Mouse (Mus musculus): ENCODE data around the gene Golga5. TPM values are rescaled to one million over a fixed set of nuclear protein-coding genes. Genes with fewer than 3 reads are reported as not detected.

The Golga5 gene
- polyA plus RNA-seq, 1 experiment from 2014 or later = 14.6 TPM

- Histone ChIP-seq H3K36me3 (ENCODE audit: control insufficient read depth, insufficient read depth) (no peaks in the 10 kb centered on the region), H3K27me3 (ENCODE audit: control insufficient read depth, insufficient read depth, low read depth, low read length) (no peaks in the 10 kb centered on the region), H3K27ac (ENCODE audit: low read length) (no peak overlapping the region), H3K4me3 (ENCODE audit: low read depth, low read length) (no peak overlapping the region), H3K9me3 (replicated peaks; ENCODE audit: control insufficient read depth, low read length) (no peaks in the 10 kb centered on the region), H3K9ac (ENCODE audit: low read depth, low read length) (no peak overlapping the region), H3K4me2 (ENCODE audit: low read depth, low read length) (no peak overlapping the region), H3K4me1 (ENCODE audit: control insufficient read depth, low read depth, low read length) (no peaks in the 10 kb centered on the region)
- 56% methylated on average over 8 of the region's 8 CpGs for WGBS (ENCODE audit: insufficient replicate concordance)
- no peak for ATAC-seq (ENCODE audit: low read depth)
Observed at GRCm38 (mm10) chr12:102540278-102540677, 71.3 kb downstream of the Golga5 start.

GRCm38 (mm10) chr12:102541168-102541567 lies 72.2 kb downstream of the Golga5 start:
- Histone ChIP-seq H3K4me3 (ENCODE audit: low read depth, low read length) (no peak overlapping the region), H3K27me3 (ENCODE audit: control insufficient read depth, insufficient read depth, low read depth, low read length) (no peaks in the 10 kb centered on the region), H3K36me3 (ENCODE audit: control insufficient read depth, insufficient read depth) (no peaks in the 10 kb centered on the region), H3K9me3 (replicated peaks; ENCODE audit: control insufficient read depth, low read length) (no peaks in the 10 kb centered on the region), H3K9ac (ENCODE audit: low read depth, low read length) (no peak overlapping the region), H3K4me1 (ENCODE audit: control insufficient read depth, low read depth, low read length) (no peaks in the 10 kb centered on the region), H3K4me2 (ENCODE audit: low read depth, low read length) (no peak overlapping the region), H3K27ac (ENCODE audit: low read length) (no peak overlapping the region)
- ATAC-seq (ENCODE audit: low read depth) = no peak
- WGBS (ENCODE audit: insufficient replicate concordance) = 88% methylated on average over 7 of the region's 7 CpGs

- no peaks in the 10 kb centered on the region; the same call in 1 of the 2 replicates for H3K4me1 ChIP-seq (ENCODE audit: control insufficient read depth, low read depth, low read length)
- no peaks in the 10 kb centered on the region for H3K9me3 ChIP-seq (replicated peaks; ENCODE audit: control insufficient read depth, low read length)
- no peak overlapping the region for H3K4me2 ChIP-seq (ENCODE audit: low read depth, low read length)
- H3K9ac ChIP-seq (ENCODE audit: low read depth, low read length) = no peak overlapping the region
- no peaks in the 10 kb centered on the region for H3K27me3 ChIP-seq (ENCODE audit: control insufficient read depth, insufficient read depth, low read depth, low read length)
- 50% methylated on average over 6 of the region's 6 CpGs for WGBS (ENCODE audit: insufficient replicate concordance)
- ATAC-seq (ENCODE audit: low read depth) = no peak
- H3K36me3 ChIP-seq (ENCODE audit: control insufficient read depth, insufficient read depth) = no peaks in the 10 kb centered on the region
- no peak overlapping the region for H3K4me3 ChIP-seq (ENCODE audit: low read depth, low read length)
- H3K27ac ChIP-seq (ENCODE audit: low read length) = no peak overlapping the region
Observed at GRCm38 (mm10) chr12:102545122-102545521, 76.2 kb downstream of the Golga5 start.

Other genes starting within 250 kb of the Golga5 start
- 7.2 and 9.2 TPM in 2 replicates for gene Rin3, start 186.1 kb upstream of the Golga5 start, polyA plus RNA-seq (2015; fragmentation: Nextera tagmentation; extraction: Ambion mirVana)
- gene Lgmn, start 29.3 kb upstream of the Golga5 start, polyA plus RNA-seq (2015; fragmentation: Nextera tagmentation; extraction: Ambion mirVana) = 85.1 and 85.2 TPM in 2 replicates
- gene Chga, start 85.8 kb downstream of the Golga5 start, polyA plus RNA-seq (2015; fragmentation: Nextera tagmentation; extraction: Ambion mirVana) = 1.5 and 2.2 TPM in 2 replicates
- 4.8 and 5.5 TPM in 2 replicates for gene Itpk1, start 235.8 kb downstream of the Golga5 start, polyA plus RNA-seq (2015; fragmentation: Nextera tagmentation; extraction: Ambion mirVana)

Data from liver, embryonic 16.5 days (tissue).